Mouse (Mus musculus) gastrocnemius, postnatal 14 days (tissue): Measurements from ENCODE around the gene Pan3. TPM values are rescaled to one million over a fixed set of nuclear protein-coding genes. Genes with fewer than 3 reads are reported as not detected.

Source experiments
- DNase-seq: peaks from one replicate; pipeline ENCODE4 v3.0.0; 2021; ENCODE audit warnings: mixed read lengths
- intact Hi-C: fragments of 180-260 bp; cut with DNase I; formaldehyde crosslinking; loops from one replicate; pipeline ENCODE4 v1.15.1; 2025; ENCODE audit warnings: low total_unique reads
- total RNA-seq, 2 experiments: library from RNA; stranded (reverse); gene quantifications; 2 replicates each; pipeline ENCODE4 v1.2.3; 2021

Pan3 gene
- total RNA-seq, 2 experiments from 2014 or later: 22.2 to 31.3 TPM

DNA sequence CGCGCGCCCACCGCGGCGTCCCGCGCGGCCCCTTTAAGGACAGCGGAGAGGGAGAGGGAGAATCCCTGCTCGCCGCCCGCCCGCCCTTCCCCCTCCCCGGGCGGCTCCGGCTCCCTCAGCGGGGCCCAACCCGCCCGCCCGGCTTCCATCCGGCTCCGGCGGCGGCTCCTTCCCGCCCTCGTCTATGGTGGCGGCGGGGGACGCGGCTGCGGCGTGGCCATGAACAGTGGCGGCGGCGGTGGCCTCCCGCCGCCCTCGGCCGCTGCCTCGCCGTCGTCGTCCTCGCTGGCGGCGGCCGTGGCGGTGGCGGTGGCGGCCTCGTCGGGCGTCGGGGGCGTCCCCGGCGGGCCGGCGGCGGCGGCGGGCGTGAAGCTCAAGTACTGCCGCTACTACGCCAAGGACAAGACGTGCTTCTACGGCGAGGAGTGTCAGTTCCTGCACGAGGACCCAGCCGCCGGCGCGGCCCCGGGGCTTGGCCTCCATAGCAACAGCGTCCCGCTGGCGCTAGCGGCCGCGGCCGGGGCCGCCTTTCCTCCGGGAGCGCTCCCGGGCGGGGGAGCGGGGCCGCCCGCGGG is 487 bp downstream of the Pan3 start:
- intact Hi-C loops: loop anchor here (10.0 kb wide), 1 partner anchor 114 kb away; no protein-coding TSS in a partner anchor
- DNase-seq: peak; percentile 73

DNA sequence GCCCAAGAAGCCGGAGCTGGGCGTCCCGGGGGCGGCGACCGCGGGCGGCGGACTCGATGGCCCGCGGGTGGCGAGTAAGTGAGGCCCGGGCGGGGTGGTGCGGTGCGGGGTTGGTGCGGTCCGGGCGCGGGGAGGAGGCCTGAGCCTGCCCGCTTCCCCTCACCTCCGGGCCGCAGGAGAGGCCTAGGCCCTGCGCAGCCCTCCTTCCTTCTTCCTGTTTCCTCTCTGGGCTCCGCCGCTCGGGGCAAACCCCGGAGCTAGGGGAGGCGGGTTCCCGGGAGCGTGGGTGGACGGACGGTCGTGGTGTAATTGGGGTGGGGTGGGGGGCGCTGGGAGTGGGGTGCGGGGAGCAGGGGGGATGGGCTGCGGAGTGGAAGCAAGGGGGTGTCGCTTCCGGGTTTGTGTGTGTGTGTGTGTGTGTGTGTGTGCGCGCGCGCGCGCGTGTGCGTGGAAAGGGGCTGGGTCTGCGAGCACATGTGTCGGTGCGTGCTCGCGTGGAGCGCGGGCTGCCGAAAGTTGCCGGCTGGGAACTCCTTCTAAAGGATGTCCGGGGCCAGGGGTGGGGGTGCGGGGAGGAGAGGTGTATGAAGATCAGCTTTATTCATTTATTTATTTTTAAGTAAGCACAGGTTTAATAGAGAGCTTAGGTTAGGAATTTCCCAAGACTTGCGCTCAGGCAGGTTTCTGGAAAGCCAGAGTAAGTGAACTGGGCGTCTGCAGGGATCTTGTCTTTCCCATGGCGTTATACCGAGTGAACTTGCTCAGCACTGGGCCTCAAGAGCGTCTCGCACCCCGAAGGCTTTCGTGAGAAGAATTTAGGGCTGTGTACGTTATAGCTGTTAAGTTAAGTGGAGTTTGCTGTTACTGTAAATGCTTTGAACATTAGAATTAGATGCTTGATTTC is 1.2 kb downstream of the Pan3 start:
- peak; percentile 72 for DNase-seq
- intact Hi-C loops: loop anchor here (10.0 kb wide), 1 partner anchor 114 kb away; no protein-coding TSS in a partner anchor

DNA sequence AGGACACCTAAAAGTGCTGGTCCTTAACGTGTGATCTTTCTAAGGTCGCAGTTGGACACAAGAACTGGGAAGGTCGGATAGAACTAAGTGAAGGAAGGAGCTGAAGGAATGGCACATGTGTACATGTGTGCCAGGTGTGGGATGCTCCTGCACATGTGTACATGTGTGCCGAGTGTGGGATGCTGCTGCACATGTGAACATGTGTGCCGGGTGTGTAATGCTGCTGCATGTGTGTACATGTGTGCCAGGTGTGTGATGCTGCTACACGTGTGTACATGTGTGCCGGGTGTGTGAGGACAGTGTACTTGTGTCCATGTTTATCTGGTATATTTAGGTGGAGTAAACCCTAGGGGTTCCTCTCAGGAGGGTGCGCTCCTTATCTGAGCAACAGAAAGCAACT is 3.0 kb downstream of the Pan3 start:
- intact Hi-C loops: loop anchor here (10.0 kb wide), 1 partner anchor 112 kb away; no protein-coding TSS in a partner anchor
- DNase-seq: no peak

DNA sequence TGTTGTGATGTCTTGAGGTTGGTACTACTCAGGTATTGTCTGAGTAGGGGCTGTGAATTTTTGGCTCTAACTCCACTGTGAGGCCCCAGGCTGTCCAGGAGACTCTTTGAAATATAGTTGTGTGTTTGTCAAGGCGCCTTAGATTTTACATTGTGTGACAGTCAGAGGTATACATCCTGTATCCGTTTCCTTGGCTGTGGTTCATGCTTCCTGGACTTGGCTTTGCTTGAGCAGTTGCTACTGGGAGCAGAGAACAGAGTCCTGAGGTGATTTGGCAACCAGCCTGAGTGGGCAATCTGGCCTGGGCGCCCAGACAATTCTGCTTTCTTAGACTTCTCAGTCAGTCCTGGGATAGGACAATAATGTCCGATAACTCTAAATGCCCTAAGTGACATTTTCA is 5.3 kb downstream of the Pan3 start:
- no peak for DNase-seq
- intact Hi-C loops: loop anchor here (10.0 kb wide), 1 partner anchor 110 kb away; no protein-coding TSS in a partner anchor

DNA sequence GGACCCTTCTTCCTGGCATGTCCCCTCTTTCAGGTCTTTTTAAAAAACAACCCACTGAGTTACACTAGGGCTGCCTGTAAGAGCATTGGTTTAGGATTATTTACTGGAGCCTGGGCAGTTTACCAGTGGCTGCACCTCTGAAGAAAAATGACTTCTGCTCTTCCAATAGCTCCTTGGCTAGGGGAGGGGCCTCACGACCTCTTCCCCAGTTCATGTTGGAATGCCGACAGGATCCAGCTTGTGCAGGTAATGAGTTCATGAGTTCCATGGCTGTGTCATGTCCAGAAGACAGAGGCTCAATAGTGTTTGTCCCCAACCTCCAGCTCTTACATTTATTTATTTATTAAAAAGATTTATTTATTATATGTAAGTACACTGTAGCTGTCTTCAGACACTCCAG is 5.8 kb downstream of the Pan3 start:
- intact Hi-C loops: loop anchor here (10.0 kb wide), 1 partner anchor 109 kb away; no protein-coding TSS in a partner anchor
- DNase-seq: no peak

DNA sequence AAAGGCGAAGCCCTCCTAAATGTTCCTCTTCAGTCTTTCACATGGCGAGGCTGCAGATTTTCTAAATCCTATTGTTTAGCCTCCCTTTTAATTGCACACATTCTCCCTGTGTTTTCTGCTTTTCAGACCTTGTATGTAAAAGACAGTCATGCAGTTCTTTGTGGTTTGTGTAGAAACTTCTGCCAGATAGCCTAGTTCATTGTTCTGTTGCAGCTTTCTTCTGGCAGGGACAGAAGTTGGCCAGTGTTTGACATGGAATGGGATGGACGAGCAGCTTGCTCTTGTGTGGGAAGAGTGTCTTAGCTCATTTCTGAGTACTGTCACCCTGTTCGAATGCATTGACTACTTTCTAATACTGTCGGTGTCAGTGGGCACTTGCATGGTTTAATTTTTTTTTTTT is 6.5 kb downstream of the Pan3 start:
- DNase-seq: no peak
- intact Hi-C loops: loop anchor here (10.0 kb wide), 1 partner anchor 108 kb away; no protein-coding TSS in a partner anchor

DNA sequence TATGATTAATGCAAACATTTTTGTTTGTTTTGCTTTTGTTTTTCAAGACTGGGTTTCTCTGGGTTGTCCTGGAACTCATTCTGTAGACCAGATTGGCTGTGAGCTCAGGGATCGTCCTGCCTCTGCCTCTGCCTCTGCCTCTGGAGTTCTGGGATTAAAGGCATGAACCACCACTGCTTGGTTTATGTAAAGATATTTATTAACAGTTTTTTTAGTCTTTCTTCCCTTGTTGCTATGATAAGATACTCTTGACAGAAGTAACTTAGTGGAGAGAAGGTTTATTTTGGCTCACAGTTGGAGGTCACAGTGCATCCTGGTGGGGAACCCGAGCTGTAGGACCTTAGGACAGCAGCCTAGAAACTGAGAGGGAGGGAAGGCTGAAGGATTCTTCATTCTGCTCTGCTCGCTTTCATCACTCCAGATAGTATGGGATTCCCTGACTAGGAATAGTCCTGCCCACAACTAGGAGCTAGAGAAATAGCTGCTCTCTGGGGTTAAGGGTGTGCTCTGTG is 11.1 kb downstream of the Pan3 start:
- intact Hi-C loops: no loop called here
- DNase-seq: no peak

DNA sequence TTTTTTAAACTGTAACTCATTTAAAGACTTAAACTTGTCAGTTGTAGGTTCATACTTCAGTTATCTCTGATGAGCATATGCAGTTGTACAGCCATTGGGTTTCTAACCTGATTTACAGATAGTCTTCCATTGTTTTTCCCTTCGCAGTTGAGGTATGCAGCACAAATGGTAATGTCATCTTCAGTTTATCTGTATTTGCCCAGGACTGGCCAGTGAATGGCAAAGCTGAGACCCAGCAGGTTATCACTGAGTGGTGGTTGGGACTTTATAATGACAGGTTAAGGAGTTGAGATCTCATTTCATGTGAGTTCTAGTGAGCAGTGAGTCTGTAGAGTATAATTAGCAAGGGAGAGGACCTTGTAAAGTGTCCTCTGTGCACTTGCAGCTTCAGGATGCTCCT is 12.0 kb downstream of the Pan3 start:
- intact Hi-C loops: no loop called here
- no peak for DNase-seq

DNA sequence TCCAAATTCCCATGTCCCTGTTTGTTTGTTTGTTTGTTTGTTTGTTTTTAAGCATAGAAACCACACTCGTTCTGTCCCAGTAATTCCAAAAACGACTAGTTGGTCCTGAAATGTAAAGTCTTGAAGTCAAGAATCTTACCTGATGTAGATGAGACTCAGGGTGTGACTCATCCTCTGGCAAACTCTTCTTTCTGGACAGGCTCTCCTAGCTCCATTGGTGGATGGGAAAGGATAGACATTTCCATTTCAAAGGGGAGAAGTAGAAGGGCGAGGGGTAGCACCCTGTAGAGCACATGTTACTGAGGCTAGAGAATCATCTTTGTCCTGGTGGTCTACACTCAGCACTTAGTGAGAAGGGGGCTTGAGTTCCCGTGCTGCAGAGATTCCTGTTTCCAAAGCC is 12.8 kb downstream of the Pan3 start:
- no peak for DNase-seq
- intact Hi-C loops: no loop called here

DNA sequence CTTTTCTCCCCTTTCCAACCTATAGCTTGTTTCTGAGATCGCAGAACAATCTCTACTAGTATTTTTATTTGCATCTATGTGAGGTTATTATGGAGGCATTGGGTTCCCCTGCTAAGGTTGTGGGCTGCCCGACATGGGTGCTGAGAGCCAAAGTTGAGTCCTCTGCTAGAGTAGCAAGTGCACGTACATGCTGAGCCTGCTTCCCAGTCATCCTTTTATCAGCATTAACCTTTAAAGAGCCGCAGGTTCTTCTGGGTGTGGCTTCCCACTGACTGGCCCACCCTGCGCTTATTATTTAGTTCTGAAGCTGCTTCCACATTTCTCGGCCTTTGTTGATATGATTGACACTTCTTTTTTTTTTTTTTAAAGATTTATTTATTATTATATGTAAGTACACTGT is 14.3 kb downstream of the Pan3 start:
- intact Hi-C loops: no loop called here
- DNase-seq: no peak

DNA sequence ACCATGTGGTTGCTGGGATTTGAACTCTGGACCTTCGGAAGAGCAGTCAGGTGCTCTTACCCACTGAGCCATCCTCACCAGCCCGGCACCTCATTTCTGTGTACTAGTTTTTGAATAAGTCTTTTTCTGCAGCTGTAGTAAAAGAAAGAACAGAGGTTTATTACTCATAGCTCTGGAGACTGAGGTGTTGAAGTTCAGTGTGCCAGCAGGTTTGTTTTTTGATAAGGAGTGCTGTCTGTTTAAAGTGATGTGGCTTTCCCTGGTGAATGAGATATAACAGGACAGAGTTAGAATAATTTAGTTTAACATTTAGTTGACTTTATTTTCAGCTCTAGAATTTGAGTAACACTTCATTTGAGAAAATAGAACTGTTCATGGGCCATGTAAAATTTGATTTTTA is 14.8 kb downstream of the Pan3 start:
- DNase-seq: no peak
- intact Hi-C loops: no loop called here

DNA sequence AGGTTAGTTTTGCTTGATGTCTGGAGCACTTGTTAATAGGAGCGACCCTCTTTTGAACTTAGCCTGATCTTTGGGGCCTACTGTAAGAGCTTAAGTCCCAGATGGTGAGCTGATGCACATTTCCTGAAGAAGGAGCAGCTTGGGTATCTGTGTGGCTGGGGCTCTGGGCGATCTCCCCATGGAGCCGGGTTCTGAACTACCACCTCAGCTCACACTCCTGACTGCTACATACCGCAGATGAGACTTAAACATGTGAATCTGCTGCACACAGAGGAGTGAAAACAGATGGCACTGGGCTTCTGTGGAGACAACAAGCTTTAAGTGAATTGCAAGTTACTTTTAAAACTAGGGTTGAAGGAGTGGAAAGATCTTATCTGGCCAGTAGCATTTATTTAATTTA is 15.3 kb downstream of the Pan3 start:
- DNase-seq: no peak
- intact Hi-C loops: no loop called here

DNA sequence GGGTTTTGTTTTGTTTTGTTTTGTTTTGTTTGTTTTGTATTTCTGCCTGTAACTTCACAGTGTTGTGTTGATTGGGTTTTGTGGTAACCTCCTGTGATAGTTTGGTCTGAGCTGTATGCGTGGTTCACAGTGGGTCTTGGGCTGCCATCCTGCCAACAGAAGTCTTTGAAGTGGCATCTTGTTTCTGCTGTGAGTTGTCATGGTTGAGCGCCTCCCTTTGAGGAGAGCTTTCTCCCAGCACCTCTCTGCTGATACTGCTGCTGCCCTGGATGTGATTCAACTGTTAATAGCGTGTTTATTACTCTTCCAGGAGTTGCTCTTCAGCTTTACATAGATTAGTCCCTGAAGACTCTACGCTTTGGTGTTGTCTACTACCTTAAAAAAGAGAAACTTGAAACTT is 18.6 kb downstream of the Pan3 start:
- no peak for DNase-seq

DNA sequence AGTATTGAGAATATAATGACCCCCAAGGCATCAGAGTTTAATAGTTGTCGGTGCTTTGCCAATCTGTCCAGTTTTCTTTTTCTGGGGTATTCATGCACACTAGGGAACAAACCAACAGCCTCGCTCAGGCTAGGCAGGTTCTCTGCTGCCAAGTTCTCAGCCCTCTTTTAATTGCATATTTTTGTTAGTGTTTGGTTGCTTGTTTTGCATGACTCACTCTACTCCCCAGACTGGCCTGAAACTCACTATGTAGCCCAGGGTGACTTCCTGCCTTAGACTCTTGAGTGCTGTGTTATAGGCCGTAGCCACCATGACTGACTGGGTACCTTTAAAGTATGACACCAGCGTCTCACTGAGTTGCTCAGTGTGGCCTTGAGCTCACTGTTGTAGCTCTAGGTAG is 19.0 kb downstream of the Pan3 start:
- intact Hi-C loops: no loop called here
- no peak for DNase-seq

More for the DNA sequence above, 18.6 kb downstream of the Pan3 start:
- intact Hi-C loops: no loop called here

DNA sequence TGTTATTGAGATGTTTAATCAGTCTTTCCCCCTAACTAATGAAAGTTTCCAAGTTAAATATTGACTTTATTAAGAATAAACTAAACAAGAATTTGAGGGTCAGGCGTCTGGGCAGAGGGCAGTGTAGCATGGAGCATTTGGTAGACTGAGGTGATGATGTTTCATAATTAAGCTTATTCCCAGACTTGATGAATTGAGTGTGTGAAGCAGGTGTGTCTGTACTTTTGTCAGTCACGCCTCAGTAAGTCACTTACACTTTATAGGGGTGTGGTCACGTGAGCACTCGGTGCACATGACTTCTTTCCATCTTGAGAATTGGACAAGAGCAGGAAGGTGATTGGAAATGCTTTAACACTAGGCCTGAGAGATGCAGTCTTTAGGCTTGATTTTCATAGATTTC is 26.5 kb downstream of the Pan3 start:
- intact Hi-C loops: no loop called here
- no peak for DNase-seq

DNA sequence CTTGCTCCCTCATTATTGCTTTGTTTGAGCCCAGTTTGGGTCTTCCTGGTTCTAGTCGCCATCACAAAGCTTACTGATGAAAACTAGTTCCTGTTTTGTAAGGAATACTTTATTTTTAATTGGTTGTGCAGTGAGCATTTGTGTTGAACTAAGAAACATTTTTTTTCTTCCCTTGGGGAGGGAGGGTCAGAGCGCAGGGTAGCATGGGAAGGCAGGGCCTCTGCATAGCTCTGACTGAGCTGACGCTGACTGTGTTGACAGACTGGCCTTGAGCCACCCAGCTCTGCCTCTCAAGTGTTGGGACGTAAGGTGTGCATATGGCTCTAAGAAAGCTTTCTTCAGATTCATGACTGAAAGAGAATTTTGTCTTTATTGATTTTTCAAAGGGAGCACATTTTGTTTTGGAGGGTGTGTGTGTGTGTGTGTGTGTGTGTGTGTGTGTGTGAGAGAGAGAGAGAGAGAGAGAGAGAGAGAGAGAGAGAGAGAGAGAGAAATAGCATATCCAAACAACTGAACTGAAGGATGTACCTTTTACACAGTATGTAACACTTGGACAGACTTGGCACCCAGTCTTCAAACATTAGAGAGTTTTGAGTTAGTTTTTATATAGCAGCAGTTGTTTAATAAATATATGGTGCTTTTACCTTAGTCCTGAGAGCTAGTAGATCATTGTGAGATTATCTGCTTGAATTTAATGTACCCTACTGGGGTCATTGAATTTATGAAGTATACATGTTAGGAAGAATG is 30.0 kb downstream of the Pan3 start:
- intact Hi-C loops: no loop called here
- no peak for DNase-seq

DNA sequence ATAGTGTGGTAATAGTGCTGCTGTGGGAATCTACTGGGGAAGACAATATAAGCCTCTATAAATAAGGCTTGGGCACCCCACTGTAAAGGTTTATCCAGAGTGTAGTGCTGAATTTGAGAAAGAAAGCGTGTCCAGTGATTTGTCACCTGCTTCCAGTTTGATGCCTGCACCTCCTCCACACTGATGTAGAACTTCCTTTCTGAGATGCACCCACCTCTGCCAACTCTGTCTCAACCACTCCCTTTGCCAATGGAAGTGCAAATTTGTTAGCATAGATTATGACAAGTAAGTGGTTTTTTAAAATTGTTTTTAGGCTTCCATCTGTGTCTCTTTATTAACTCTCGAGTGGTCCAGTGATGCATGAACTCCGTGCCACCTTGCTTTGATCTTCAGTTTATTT is 33.3 kb downstream of the Pan3 start:
- no peak for DNase-seq

DNA sequence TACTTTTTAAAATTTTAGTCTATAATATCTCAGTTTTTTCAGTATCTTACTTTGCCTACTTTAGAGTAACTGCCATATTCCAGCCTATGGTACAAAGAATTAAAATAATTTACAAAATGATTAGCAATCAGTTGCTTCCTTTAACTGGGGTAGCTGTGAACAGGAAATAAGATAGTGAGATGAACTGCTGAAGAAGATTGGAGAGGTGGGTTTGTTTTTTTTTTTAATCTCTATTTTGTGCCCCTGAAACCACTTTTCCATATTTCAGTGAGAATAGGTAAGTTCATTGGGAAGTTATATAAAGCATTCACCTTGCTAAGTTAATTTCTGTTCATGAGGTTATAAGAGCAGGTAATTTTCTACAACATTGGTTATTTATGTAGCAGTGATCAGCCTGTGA is 36.4 kb downstream of the Pan3 start:
- no peak for DNase-seq
- intact Hi-C loops: no loop called here

More for the DNA sequence above, 33.3 kb downstream of the Pan3 start:
- intact Hi-C loops: no loop called here

DNA sequence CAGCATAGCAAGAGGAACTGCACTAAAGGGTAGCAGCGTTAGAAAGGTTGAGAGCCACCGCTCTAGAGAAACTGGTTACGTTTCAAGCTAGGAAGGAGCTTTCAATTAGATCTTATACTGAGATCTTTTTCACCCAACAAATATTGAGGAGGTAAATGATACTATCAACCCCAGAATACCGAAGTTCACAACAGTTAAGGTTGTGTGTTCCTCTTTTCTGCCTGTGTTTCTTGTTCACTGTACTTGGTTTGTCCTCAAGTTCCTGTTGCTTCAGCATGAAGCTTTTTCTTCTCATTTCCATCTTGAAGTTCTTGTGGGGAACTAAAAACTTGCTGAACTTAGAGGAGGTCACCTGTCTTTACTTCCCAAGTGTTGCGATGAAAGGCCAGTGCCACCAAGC is 41.2 kb downstream of the Pan3 start:
- no peak for DNase-seq
- intact Hi-C loops: no loop called here

DNA sequence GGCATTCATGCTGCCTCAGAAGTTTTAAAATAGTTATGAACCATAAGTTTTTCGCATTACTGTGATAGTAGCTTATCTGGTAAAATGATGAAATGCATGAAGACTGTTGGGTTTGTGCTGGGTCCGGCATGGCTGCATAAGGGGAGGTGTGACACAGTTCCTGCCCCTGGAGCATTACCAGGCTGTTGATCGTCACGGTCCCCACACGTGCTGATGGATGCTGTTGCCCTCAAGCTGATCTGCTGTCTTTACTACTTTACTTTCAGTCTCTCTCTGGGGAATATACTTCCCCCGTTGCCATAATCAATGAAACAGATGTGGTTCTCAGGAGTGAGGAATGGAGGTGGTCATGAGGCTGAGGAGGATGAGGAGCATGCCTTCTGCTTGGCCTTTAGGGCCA is 43.1 kb downstream of the Pan3 start:
- no peak for DNase-seq
- intact Hi-C loops: no loop called here
